Mouse (Mus musculus) C2C12 (cell line): ENCODE results near the gene Ncstn.

ENCODE experiments used
- CEBPB ChIP-seq: IDR thresholded peaks from one replicate; pipeline ENCODE4 v1.6.1; 2011; ENCODE audit warnings: low read depth, mild to moderate bottlenecking, control low read depth, moderate library complexity
- CTCF ChIP-seq: IDR thresholded peaks from one replicate; pipeline ENCODE4 v1.5.1; 2011; ENCODE audit not compliant: control insufficient read depth, insufficient read depth, insufficient read length
- MAX ChIP-seq: IDR thresholded peaks from one replicate; pipeline ENCODE4 v1.6.1; 2011; ENCODE audit warnings: mild to moderate bottlenecking, control low read depth
- MYOD1 ChIP-seq: IDR thresholded peaks from one replicate; pipeline ENCODE4 v1.6.1; 2011; ENCODE audit warnings: low read depth; ENCODE audit not compliant: control insufficient read depth, insufficient read length
- MYOG ChIP-seq: IDR thresholded peaks from one replicate; pipeline ENCODE4 v1.6.1; 2011; ENCODE audit not compliant: control insufficient read depth, insufficient read length; ENCODE audit errors: extremely low read depth
- USF1 ChIP-seq: IDR thresholded peaks from one replicate; pipeline ENCODE4 v1.6.1; 2011; ENCODE audit warnings: low read depth, mild to moderate bottlenecking, control low read depth, moderate library complexity

GRCm38 (mm10) chr1:172082899-172083445 lies 377 bp upstream of the Ncstn start:
- TF ChIP-seq CTCF, result no peak
- TF ChIP-seq USF1, result no peak
- TF ChIP-seq MAX, result no peak
- no peak for TF ChIP-seq MYOD1
- TF ChIP-seq MYOG, result no peak
- no peak for TF ChIP-seq CEBPB
